Mouse (Mus musculus): Measurements from ENCODE around the gene Rpp30. TPM values are rescaled to one million over a fixed set of nuclear protein-coding genes. Genes with fewer than 3 reads are reported as not detected.

Gene Rpp30
- polyA plus RNA-seq, 1 experiment = 0.44 TPM

DNA sequence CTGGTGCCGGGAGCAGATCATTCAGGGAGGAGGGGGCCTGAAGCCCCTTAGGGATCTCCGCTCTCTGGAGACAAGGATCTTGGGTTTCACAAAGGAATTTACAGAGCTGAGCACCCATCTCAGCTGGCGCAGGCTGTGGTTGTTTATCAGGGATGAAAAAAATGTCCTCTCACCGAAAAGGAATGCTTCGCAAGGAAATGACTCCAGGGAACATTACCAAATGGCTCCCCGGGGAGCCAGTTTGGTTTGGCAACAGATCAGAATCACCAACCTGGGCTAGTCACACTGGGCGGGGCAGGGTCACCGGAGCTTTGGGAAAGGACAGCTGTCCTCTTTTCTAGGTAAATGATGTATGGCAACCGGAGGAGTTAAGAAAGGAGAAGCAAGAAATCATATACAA is 45.7 kb downstream of the Rpp30 start:
- Histone ChIP-seq H3K36me3 (ENCODE audit: control insufficient read depth, insufficient read depth, low read length) (no peaks in the 10 kb centered on the region), H3K4me3 (ENCODE audit: low read depth, low read length) (no peak overlapping the region), H3K27me3 (ENCODE audit: control insufficient read depth, insufficient read depth, low read length) (no peaks in the 10 kb centered on the region), H3K4me1 (ENCODE audit: control insufficient read depth, insufficient read depth, insufficient read length, low read length) (no peaks in the 10 kb centered on the region), H3K27ac (ENCODE audit: insufficient read depth, low read depth, low read length) (peak overlapping the region; percentile 16; the same call in 1 of the 2 replicates)
- WGBS = 10% methylated on average over 9 of the region's 9 CpGs
- TF ChIP-seq POLR2A (IDR thresholded peaks at IDR 0.05; ENCODE audit: low read depth, low read length) = no peak
- no peak for TF ChIP-seq CTCF (IDR thresholded peaks at IDR 0.05; ENCODE audit: extremely low read depth, insufficient read length, insufficient replicate concordance, low read depth, low read length)

DNA sequence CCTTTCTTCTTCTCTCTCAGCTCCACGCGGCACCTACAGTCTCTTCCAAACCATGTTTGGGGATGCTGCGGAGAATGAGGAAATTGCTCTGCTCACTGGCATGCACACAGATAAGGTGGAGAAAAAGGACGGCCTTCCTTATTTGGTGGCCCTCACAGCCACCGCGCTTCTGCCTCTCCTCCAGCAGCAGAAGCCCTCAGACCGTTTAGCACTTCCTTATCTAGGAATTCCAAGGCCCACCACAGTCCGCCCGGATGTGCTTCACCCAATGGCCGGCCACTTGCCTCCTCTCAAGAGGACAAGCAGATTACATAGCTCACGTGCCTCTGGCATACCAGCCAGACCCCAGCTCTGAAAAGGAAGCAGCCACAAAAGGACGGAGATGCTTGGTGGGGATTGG is 46.1 kb downstream of the Rpp30 start:
- WGBS = 9% methylated on average over 12 of the region's 12 CpGs
- Histone ChIP-seq H3K27ac (ENCODE audit: insufficient read depth, low read depth, low read length) (0 out of 2 replicates have a peak overlapping the region, but pooled peaks have one; percentile 16), H3K4me1 (ENCODE audit: control insufficient read depth, insufficient read depth, insufficient read length, low read length) (no peaks in the 10 kb centered on the region), H3K27me3 (ENCODE audit: control insufficient read depth, insufficient read depth, low read length) (no peaks in the 10 kb centered on the region), H3K36me3 (ENCODE audit: control insufficient read depth, insufficient read depth, low read length) (no peaks in the 10 kb centered on the region), H3K4me3 (ENCODE audit: low read depth, low read length) (no peak overlapping the region; the same call in 1 of the 2 replicates)
- TF ChIP-seq POLR2A (IDR thresholded peaks at IDR 0.05; ENCODE audit: low read depth, low read length) (no peak), CTCF (IDR thresholded peaks at IDR 0.05; ENCODE audit: extremely low read depth, insufficient read length, insufficient replicate concordance, low read depth, low read length) (no peak)

DNA sequence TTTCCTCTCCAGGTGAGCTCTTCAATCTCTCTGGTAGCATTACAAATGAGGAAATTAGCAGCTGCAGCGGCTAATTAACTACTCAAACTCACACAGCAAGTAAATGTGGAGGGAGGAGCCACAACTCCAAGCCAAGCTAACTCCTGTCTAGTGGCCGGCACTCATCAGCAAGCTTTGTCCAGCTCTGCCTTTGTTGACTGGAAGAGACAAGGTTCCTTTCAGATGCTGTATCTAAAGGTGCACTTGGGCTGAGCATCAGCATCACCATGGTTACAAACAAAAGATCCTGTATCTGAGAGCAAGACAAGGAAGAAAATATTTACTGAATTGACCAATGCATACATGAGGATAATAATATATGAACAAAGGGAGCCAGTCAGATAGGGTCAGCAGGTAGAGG is 46.7 kb downstream of the Rpp30 start:
- no peak for TF ChIP-seq CTCF (IDR thresholded peaks at IDR 0.05; ENCODE audit: extremely low read depth, insufficient read length, insufficient replicate concordance, low read depth, low read length)
- no peak for TF ChIP-seq POLR2A (IDR thresholded peaks at IDR 0.05; ENCODE audit: low read depth, low read length)
- no peaks in the 10 kb centered on the region for H3K36me3 ChIP-seq (ENCODE audit: control insufficient read depth, insufficient read depth, low read length)
- H3K27ac ChIP-seq (ENCODE audit: insufficient read depth, low read depth, low read length) = no peak overlapping the region
- H3K4me3 ChIP-seq (ENCODE audit: low read depth, low read length) = no peak overlapping the region
- H3K4me1 ChIP-seq (ENCODE audit: control insufficient read depth, insufficient read depth, insufficient read length, low read length) = no peaks in the 10 kb centered on the region
- no peaks in the 10 kb centered on the region for H3K27me3 ChIP-seq (ENCODE audit: control insufficient read depth, insufficient read depth, low read length)
- WGBS = 38% methylated on average over 2 of the region's 2 CpGs

- no peak overlapping the region for H3K27ac ChIP-seq (ENCODE audit: insufficient read depth, low read depth, low read length)
- no peaks in the 10 kb centered on the region for H3K4me1 ChIP-seq (ENCODE audit: control insufficient read depth, insufficient read depth, insufficient read length, low read length)
- no peaks in the 10 kb centered on the region for H3K36me3 ChIP-seq (ENCODE audit: control insufficient read depth, insufficient read depth, low read length)
- WGBS = 42% methylated on average over 6 of the region's 6 CpGs
- H3K4me3 ChIP-seq (ENCODE audit: low read depth, low read length) = no peak overlapping the region
- TF ChIP-seq POLR2A (IDR thresholded peaks at IDR 0.05; ENCODE audit: low read depth, low read length) (no peak), CTCF (IDR thresholded peaks at IDR 0.05; ENCODE audit: extremely low read depth, insufficient read length, insufficient replicate concordance, low read depth, low read length) (no peak)
- no peaks in the 10 kb centered on the region for H3K27me3 ChIP-seq (ENCODE audit: control insufficient read depth, insufficient read depth, low read length)
Measured at GRCm38 (mm10) chr19:36131990-36132389, 48.5 kb downstream of the Rpp30 start.

GRCm38 (mm10) chr19:36133064-36133463 is 49.5 kb downstream of the Rpp30 start:
- 60% methylated on average over 6 of the region's 6 CpGs for WGBS
- Histone ChIP-seq H3K36me3 (ENCODE audit: control insufficient read depth, insufficient read depth, low read length) (no peaks in the 10 kb centered on the region), H3K27me3 (ENCODE audit: control insufficient read depth, insufficient read depth, low read length) (no peaks in the 10 kb centered on the region), H3K4me1 (ENCODE audit: control insufficient read depth, insufficient read depth, insufficient read length, low read length) (no peaks in the 10 kb centered on the region), H3K27ac (ENCODE audit: insufficient read depth, low read depth, low read length) (no peak overlapping the region), H3K4me3 (ENCODE audit: low read depth, low read length) (no peak overlapping the region)
- TF ChIP-seq CTCF (IDR thresholded peaks at IDR 0.05; ENCODE audit: extremely low read depth, insufficient read length, insufficient replicate concordance, low read depth, low read length) (no peak), POLR2A (IDR thresholded peaks at IDR 0.05; ENCODE audit: low read depth, low read length) (no peak)

- Histone ChIP-seq H3K4me3 (ENCODE audit: low read depth, low read length) (no peak overlapping the region), H3K36me3 (ENCODE audit: control insufficient read depth, insufficient read depth, low read length) (no peaks in the 10 kb centered on the region), H3K4me1 (ENCODE audit: control insufficient read depth, insufficient read depth, insufficient read length, low read length) (no peaks in the 10 kb centered on the region), H3K27ac (ENCODE audit: insufficient read depth, low read depth, low read length) (no peak overlapping the region), H3K27me3 (ENCODE audit: control insufficient read depth, insufficient read depth, low read length) (no peaks in the 10 kb centered on the region)
- WGBS = 54% methylated on average over 5 of the region's 5 CpGs
- TF ChIP-seq POLR2A (IDR thresholded peaks at IDR 0.05; ENCODE audit: low read depth, low read length) (no peak), CTCF (IDR thresholded peaks at IDR 0.05; ENCODE audit: extremely low read depth, insufficient read length, insufficient replicate concordance, low read depth, low read length) (no peak)
Measured at GRCm38 (mm10) chr19:36133731-36134130, 50.2 kb downstream of the Rpp30 start.

GRCm38 (mm10) chr19:36143571-36143970 is 60.1 kb downstream of the Rpp30 start:
- no peak overlapping the region for H3K27ac ChIP-seq (ENCODE audit: insufficient read depth, low read depth, low read length)
- H3K36me3 ChIP-seq (ENCODE audit: control insufficient read depth, insufficient read depth, low read length) = no peaks in the 10 kb centered on the region
- no peak for TF ChIP-seq CTCF (IDR thresholded peaks at IDR 0.05; ENCODE audit: extremely low read depth, insufficient read length, insufficient replicate concordance, low read depth, low read length)
- TF ChIP-seq POLR2A (IDR thresholded peaks at IDR 0.05; ENCODE audit: low read depth, low read length) = no peak
- no peaks in the 10 kb centered on the region for H3K27me3 ChIP-seq (ENCODE audit: control insufficient read depth, insufficient read depth, low read length)
- H3K4me1 ChIP-seq (ENCODE audit: control insufficient read depth, insufficient read depth, insufficient read length, low read length) = no peaks in the 10 kb centered on the region
- H3K4me3 ChIP-seq (ENCODE audit: low read depth, low read length) = no peak overlapping the region
- WGBS = 96% methylated on average over 2 of the region's 2 CpGs

Data from small intestine, adult 2 months (tissue).